Mouse (Mus musculus) lung, postnatal 0 days (tissue): ENCODE measurements around the gene Vps18.

Experiments used
- CTCF ChIP-seq: IDR thresholded peaks from 2 replicates; pipeline ENCODE4 v1.5.1; 2016; ENCODE audit warnings: antibody characterized with exemption, mild to moderate bottlenecking
- EP300 ChIP-seq: IDR thresholded peaks from 2 replicates; pipeline ENCODE4 v1.6.1; 2016; ENCODE audit warnings: antibody characterized with exemption, mild to moderate bottlenecking, control low read depth

DNA sequence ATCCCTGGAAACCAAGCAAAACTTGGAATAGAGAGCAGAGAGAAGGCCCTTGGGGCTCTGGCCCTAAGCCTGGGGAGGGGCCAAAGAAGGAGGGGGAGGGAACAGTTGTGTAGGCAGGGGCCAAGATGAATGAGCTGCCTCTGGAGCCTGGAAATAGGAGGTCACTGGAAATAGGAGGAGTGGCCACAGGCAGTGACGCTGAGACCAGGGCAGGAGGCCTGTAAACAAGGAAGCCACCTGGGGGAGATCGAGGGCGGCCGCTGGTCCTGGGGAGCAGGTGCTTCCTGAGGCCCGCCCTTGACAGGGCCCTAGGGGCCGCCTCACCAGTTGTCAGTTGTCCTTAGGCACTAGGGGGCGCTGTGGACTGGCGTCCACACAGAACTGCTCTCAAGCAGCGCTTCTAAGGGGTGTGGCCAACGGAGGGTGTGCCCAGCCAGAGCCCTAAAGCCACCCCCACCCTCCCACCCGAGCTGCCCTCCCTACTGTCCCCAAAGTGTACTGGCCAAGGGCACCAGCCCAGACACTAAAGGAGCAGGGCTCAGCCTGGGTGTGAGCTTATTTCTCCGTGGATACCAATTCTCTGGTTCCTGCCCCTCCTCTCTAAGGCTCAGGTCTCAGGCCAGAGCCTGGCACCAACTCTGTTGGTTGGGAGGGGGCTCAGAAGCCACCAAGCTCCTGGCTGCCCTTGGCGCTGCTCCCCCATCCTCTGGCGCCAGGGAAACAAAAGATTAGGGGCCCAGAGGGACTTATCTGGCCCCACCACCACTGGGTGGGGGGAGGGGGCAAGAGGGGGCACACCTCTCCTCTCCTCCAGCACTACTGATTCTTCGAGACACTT, 11.7 kb downstream of the Vps18 start:
- TF ChIP-seq CTCF (peak; percentile 85), EP300 (no peak)
